Mouse (Mus musculus) NIH3T3 (cell line): ENCODE measurements around the gene Tmem116.

Source experiments
- DNase-seq: peaks from one replicate; pipeline ENCODE4 v3.0.0-alpha.2; 2012; ENCODE audit warnings: low read depth

Tmem116 gene

GRCm38 (mm10) chr5:121540066-121540465 is 88.4 kb downstream of the Tmem116 start:
- no peak for DNase-seq

- peak; percentile 22 for DNase-seq
Measured at GRCm38 (mm10) chr5:121541235-121541634, 89.5 kb downstream of the Tmem116 start.

DNA sequence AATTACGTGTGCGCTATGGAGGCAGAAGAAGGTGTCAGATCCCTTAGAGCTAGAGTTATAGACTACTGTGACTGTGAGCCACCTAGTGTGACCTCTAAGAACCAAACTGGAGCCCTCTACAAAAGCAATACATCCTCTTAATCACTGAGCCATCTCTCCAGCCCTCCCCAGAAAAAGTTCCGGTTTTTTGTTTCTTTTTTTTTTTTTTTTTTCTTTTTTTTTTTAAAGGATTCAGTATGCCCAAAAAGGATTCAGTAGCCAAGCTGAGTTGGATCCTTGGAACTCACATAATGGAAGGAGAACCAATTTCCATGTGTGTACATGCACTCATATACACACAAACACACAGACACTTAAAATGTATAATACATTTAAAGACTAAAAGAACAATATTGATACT is 91.7 kb downstream of the Tmem116 start:
- no peak for DNase-seq

GRCm38 (mm10) chr5:121544910-121545792 is 93.5 kb downstream of the Tmem116 start, which contains the start of the genes Adam1a and Gm42878:
Gene Adam1a, minus strand, starts transcription at chr5:121545482.
Gene Gm42878, minus strand, starts transcription at chr5:121545482.
- no peak for DNase-seq

- peak; percentile 99 for DNase-seq
Measured at GRCm38 (mm10) chr5:121545793-121546529, 94.3 kb downstream of the Tmem116 start, which contains the start of gene Mapkapk5. Gene Mapkapk5, minus strand, starts transcription at chr5:121545905.

- peak; percentile 84 for DNase-seq
Measured at GRCm38 (mm10) chr5:121546530-121546895, 94.8 kb downstream of the Tmem116 start.

- no peak for DNase-seq
Measured at GRCm38 (mm10) chr5:121547084-121547483, 95.4 kb downstream of the Tmem116 start.

DNA sequence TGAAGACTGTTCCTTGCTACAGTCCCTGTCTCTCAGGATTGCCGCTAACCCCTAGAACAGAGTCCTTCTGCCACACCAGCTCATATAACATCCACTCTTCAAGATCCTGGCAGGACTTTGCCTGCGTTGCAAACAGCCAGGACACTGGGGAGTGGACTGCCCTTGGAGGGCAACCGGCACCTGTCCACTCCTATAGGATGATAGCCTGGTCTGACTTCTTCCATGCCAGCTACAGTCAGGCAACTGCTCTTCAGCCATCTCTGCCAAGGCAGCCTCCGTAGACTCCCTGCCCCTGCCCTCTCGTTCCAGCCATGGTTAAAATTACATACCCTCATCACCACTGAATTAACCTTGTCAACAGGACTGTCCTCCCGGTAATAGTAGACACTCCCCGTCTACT is 97.5 kb downstream of the Tmem116 start:
- no peak for DNase-seq

DNA sequence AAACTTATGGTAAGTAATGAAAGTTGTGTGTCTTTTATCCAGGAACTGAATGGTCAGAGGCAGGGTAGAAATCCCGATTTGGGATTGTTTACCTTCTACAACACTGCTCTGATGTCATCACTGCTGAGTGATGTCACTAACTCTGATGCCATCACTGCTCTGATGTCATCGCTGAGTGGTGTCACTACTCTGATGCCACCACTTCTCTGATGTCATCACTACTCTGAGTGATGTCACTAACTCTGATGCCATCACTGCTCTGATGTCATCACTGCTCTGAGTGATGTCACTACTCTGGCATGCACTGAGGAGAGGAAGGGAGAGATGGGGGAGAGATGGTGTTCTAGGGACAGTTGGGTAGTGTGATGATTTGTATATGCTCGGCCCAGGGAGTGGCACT is 110.7 kb downstream of the Tmem116 start:
- no peak for DNase-seq

- DNase-seq, result peak; percentile 88
Measured at GRCm38 (mm10) chr5:121564468-121564895, 112.8 kb downstream of the Tmem116 start.

GRCm38 (mm10) chr5:121566035-121566681 is 114.5 kb downstream of the Tmem116 start:
- DNase-seq, result no peak

GRCm38 (mm10) chr5:121569881-121570420 is 118.3 kb downstream of the Tmem116 start:
- DNase-seq, result no peak

DNA sequence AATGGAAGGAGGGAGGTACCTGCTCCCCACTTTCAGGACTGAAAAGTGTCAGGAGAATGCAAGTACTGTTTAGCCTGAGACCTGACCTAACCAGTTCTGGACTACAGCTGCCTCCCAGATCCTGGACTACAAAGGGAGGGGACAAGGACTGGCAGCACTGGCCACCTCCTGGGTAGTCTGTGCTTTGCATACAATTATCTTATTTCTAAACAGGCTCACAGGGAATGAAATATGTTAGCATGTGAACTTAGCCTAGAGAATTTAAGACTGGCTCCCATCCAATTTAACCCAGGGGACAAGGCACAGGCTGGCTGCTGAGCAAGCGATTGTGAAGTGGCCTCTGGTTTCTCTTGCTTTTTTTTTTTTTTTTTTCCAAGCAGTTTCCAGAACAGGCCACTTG is 119.1 kb downstream of the Tmem116 start:
- DNase-seq, result no peak
